10 mouse cellular contexts compared by ENCODE assay signal in the genomic region with DNA sequence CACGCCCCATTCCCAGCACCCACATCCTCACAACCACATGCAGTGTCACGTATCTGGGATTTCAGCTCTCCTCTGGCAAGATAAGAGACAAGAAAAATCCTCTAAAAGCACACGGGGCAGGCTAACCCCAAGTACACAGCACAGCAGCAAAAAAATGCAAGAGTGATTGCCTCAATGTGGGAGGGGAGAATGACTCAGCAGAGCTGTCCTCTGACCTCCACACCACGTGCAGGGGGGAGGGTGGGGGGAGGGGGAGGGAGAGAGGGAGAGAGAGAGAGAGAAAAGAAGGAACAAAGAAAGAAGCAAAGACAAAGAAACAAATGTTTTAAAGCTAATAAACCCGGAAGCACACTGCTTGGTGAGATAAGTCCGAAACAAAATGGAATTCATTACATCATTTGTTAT. TPM values are rescaled to one million over a fixed set of nuclear protein-coding genes. Genes with fewer than 3 reads are reported as not detected.
A peak's percentile ranks its signal among the peaks of the same experiment; 100 is the strongest.
DNase-seq lines count a peak whose midpoint lies in the region; ATAC-seq and TF ChIP-seq lines count a peak whose summit lies in the region.
"Had no signal": no experiment of that assay in that cellular context is flagged by ENCODE, and none has a peak within 500 bp of the region (broad histone marks: within the 10 kb centered on the region; RNA-seq: fewer than 3 reads in every experiment).

No protein-coding gene starts in this region.

- peak; percentile 40; the same call in 1 of the 2 replicates for ATAC-seq in kidney, embryonic 15.5 days (replicated peaks; ENCODE audit: low FRiP score)
- peak; percentile 59 for ATAC-seq in liver, postnatal 0 days

- TF ChIP-seq CTCF in kidney, adult 2 months (conservative IDR thresholded peaks at IDR 0.05; ENCODE audit: insufficient read depth, insufficient read length, low read depth, low read length): no peak
- TF ChIP-seq CTCF in liver, postnatal 0 days (IDR thresholded peaks at IDR 0.05; ENCODE audit: low read depth): no peak

- no peak overlapping the region for H3K4me2 ChIP-seq in kidney, embryonic 15.5 days
- peak overlapping the region; percentile 67 for H3K4me2 ChIP-seq in liver, postnatal 0 days (ENCODE audit: low read depth, low read length)
- H3K4me2 ChIP-seq: embryonic facial prominence, embryonic 13.5 days; neural tube, embryonic 12.5 days had no signal

- no peak overlapping the region for H3K9ac ChIP-seq in kidney, embryonic 15.5 days
- H3K9ac ChIP-seq in liver, postnatal 0 days (replicated peaks): peak overlapping the region; percentile 27
- H3K9ac ChIP-seq: embryonic facial prominence, embryonic 13.5 days; neural tube, embryonic 12.5 days had no signal

- peaks cover 26% of the 10 kb centered on the region for H3K4me1 ChIP-seq in kidney, embryonic 15.5 days
- H3K4me1 ChIP-seq in kidney, adult 2 months (ENCODE audit: control insufficient read depth, insufficient read depth, low read length): peaks cover 2% of the 10 kb centered on the region; the same call in 1 of the 2 replicates
- peaks cover 33% of the 10 kb centered on the region for H3K4me1 ChIP-seq in liver, postnatal 0 days (ENCODE audit: insufficient read depth)
- H3K4me1 ChIP-seq: neural tube, embryonic 12.5 days had no signal

- H3K4me3 ChIP-seq in kidney, embryonic 15.5 days (replicated peaks): no peak overlapping the region
- no peak overlapping the region for H3K4me3 ChIP-seq in kidney, adult 2 months (ENCODE audit: insufficient read depth, low read depth, low read length)
- H3K4me3 ChIP-seq in liver, postnatal 0 days (ENCODE audit: low read depth, low read length): peak overlapping the region; percentile 21
- H3K4me3 ChIP-seq: embryonic facial prominence, embryonic 13.5 days; neural tube, embryonic 12.5 days had no signal

- no peaks in the 10 kb centered on the region for H3K36me3 ChIP-seq in kidney, embryonic 15.5 days
- H3K36me3 ChIP-seq in kidney, adult 2 months (ENCODE audit: control insufficient read depth, insufficient read depth, low read length): no peaks in the 10 kb centered on the region
- H3K36me3 ChIP-seq in liver, postnatal 0 days (replicated peaks; ENCODE audit: insufficient read depth, low read length): no peaks in the 10 kb centered on the region
- H3K36me3 ChIP-seq: embryonic facial prominence, embryonic 13.5 days; neural tube, embryonic 12.5 days had no signal

- TF ChIP-seq EP300 in liver, postnatal 0 days (IDR thresholded peaks at IDR 0.05; ENCODE audit: low read depth): no peak; the same call in 1 of the 2 replicates

- no peaks in the 10 kb centered on the region for H3K9me3 ChIP-seq in kidney, embryonic 15.5 days (replicated peaks)
- H3K9me3 ChIP-seq in liver, postnatal 0 days (ENCODE audit: low read length): no peaks in the 10 kb centered on the region
- H3K9me3 ChIP-seq: embryonic facial prominence, embryonic 13.5 days; neural tube, embryonic 12.5 days had no signal

- TF ChIP-seq POLR2A in kidney, adult 2 months (IDR thresholded peaks at IDR 0.05; ENCODE audit: low read depth, low read length): no peak

- DNase-seq in kidney, adult 2 months: no peak
- DNase-seq in MEL-GATA-1-ER (ENCODE audit: extremely low read depth, low read depth): peak; percentile 85
- DNase-seq in embryo, embryonic 9.5 days (ENCODE audit: extremely low spot score): peak; percentile 61
- DNase-seq in liver, postnatal 0 days: peak; percentile 73
- DNase-seq in thymus, adult 18-20 months: no peak
- no peak for DNase-seq in thymus, postnatal 10 days (ENCODE audit: low spot score in 2 of 2)
- DNase-seq in cerebellum, postnatal 4 days (ENCODE audit: low spot score in 2 of 2): no peak

- H3K27ac ChIP-seq in kidney, embryonic 15.5 days: 0 out of 2 replicates have a peak overlapping the region, but pooled peaks have one; percentile 23
- H3K27ac ChIP-seq in kidney, adult 2 months (ENCODE audit: insufficient read depth, low read depth, low read length): no peak overlapping the region
- peak overlapping the region; percentile 71 for H3K27ac ChIP-seq in liver, postnatal 0 days (ENCODE audit: low read depth)
- H3K27ac ChIP-seq: embryonic facial prominence, embryonic 13.5 days; neural tube, embryonic 12.5 days had no signal

- WGBS in kidney, embryonic 15.5 days: 36% methylated on average over 6 of the region's 6 CpGs
- WGBS in kidney, adult 2 months: 36% methylated on average over 6 of the region's 6 CpGs
- WGBS in liver, postnatal 0 days (ENCODE audit: insufficient replicate concordance): 12% methylated on average over 6 of the region's 6 CpGs

- H3K27me3 ChIP-seq in kidney, embryonic 15.5 days: no peaks in the 10 kb centered on the region
- H3K27me3 ChIP-seq in kidney, adult 2 months (replicated peaks; ENCODE audit: control insufficient read depth, insufficient read depth, low read length): no peaks in the 10 kb centered on the region
- H3K27me3 ChIP-seq in liver, postnatal 0 days (ENCODE audit: insufficient read depth, low read length): no peaks in the 10 kb centered on the region
- H3K27me3 ChIP-seq: embryonic facial prominence, embryonic 13.5 days; neural tube, embryonic 12.5 days had no signal

RNA-seq across cellular contexts. Expression of a gene that starts 11.1 kb away (rescaled TPM):
- polyA plus RNA-seq in kidney, embryonic 15.5 days (2015; fragmentation: Nextera tagmentation; extraction: Ambion mirVana): 15.3 TPM in 2 replicates
- 0.94 and 2.2 TPM in 2 replicates for polyA plus RNA-seq in kidney, adult 2 months (2012; rRNA removed)
- polyA plus RNA-seq in liver, postnatal 0 days (2015; fragmentation: Nextera tagmentation; extraction: Ambion mirVana): 1.6 and 2.7 TPM in 2 replicates

RNA-seq across cellular contexts. Expression of a gene that starts 18.8 kb away (rescaled TPM):
- not detected in 2 replicates for polyA plus RNA-seq in kidney, embryonic 15.5 days (2015; fragmentation: Nextera tagmentation; extraction: Ambion mirVana)
- polyA plus RNA-seq in kidney, adult 2 months (2012; rRNA removed): 0.14 and 0.23 TPM in 2 replicates
- not detected in 2 replicates for polyA plus RNA-seq in liver, postnatal 0 days (2015; fragmentation: Nextera tagmentation; extraction: Ambion mirVana)
- polyA plus RNA-seq: embryonic facial prominence, embryonic 13.5 days; neural tube, embryonic 12.5 days had no signal

RNA-seq across cellular contexts. Expression of a gene that starts 19.0 kb away (rescaled TPM):
- polyA plus RNA-seq in kidney, embryonic 15.5 days (2015; fragmentation: Nextera tagmentation; extraction: Ambion mirVana): not detected in 2 replicates
- 0.11 TPM in 1 of 2 replicates, not detected in the other for polyA plus RNA-seq in kidney, adult 2 months (2012; rRNA removed)
- polyA plus RNA-seq in liver, postnatal 0 days (2015; fragmentation: Nextera tagmentation; extraction: Ambion mirVana): not detected in 2 replicates
- polyA plus RNA-seq: embryonic facial prominence, embryonic 13.5 days; neural tube, embryonic 12.5 days had no signal

RNA-seq across cellular contexts. Expression of a gene that starts 33.3 kb away (rescaled TPM):
- 2,383 and 2,806 TPM in 2 replicates for polyA plus RNA-seq in kidney, embryonic 15.5 days (2015; fragmentation: Nextera tagmentation; extraction: Ambion mirVana)
- polyA plus RNA-seq in kidney, adult 2 months (2012; rRNA removed): 468 and 618 TPM in 2 replicates
- 1,140 and 1,164 TPM in 2 replicates for polyA plus RNA-seq in liver, postnatal 0 days (2015; fragmentation: Nextera tagmentation; extraction: Ambion mirVana)

RNA-seq across cellular contexts. Expression of a gene that starts 46.3 kb away (rescaled TPM):
- 1.8 TPM in 2 replicates for polyA plus RNA-seq in kidney, embryonic 15.5 days (2015; fragmentation: Nextera tagmentation; extraction: Ambion mirVana)
- 2.0 and 27.1 TPM in 2 replicates for polyA plus RNA-seq in kidney, adult 2 months (2012; rRNA removed)
- 32.0 and 34.0 TPM in 2 replicates for polyA plus RNA-seq in liver, postnatal 0 days (2015; fragmentation: Nextera tagmentation; extraction: Ambion mirVana)

Comparison
In these comparisons a context has a peak if more than half of its experiments do, and no peak if none do; other contexts are left out.
1. DNase-seq: peak in MEL-GATA-1-ER (single experiment), embryo, embryonic 9.5 days (single experiment) and liver, postnatal 0 days (single experiment); none in kidney, adult 2 months (single experiment), thymus, adult 18-20 months (0 of 2), thymus, postnatal 10 days (0 of 2) and cerebellum, postnatal 4 days (0 of 2).